Mouse (Mus musculus): ENCODE measurements at regions not wholly inside any gene's neighbourhood (a gene's known extent, or its start where the extent isn't known, plus 50 kb on each side); places are given as distances from the start of the nearest gene placed in this dataset.

DNA sequence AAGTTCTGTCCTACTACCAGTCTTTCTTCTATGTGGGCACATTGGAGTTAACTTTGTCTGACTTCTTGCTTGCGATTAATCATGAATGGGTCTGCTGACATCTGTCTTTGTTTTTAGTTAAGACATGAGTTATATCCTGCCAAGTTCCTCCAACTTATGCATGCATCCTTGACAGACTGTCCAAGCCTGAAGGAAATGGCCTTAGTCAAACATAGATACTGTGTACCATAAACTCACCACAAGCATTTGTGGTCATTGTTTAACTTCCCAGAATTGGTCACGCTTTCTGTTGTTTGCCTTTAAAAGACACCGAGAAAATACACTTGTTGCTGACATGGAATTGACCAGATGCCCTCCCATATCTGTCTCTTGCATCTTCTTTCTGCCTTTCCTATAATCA is 519.4 kb upstream of the Hs6st1 start:
- no peak overlapping the region for H3K4me3 ChIP-seq
- no peak overlapping the region for H3K27ac ChIP-seq
- ATAC-seq (ENCODE audit: low FRiP score, low read depth), result no peak
- H3K9ac ChIP-seq, result no peak overlapping the region
- no peaks in the 10 kb centered on the region for H3K4me1 ChIP-seq
- no peaks in the 10 kb centered on the region for H3K27me3 ChIP-seq (replicated peaks)
- no peaks in the 10 kb centered on the region for H3K36me3 ChIP-seq
- 83% methylated on average over 3 of the region's 3 CpGs for WGBS
- no peak overlapping the region for H3K4me2 ChIP-seq (replicated peaks)
- no peaks in the 10 kb centered on the region for H3K9me3 ChIP-seq

GRCm38 (mm10) chr1:35551503-35551902 is 516.7 kb upstream of the Hs6st1 start:
- H3K27ac ChIP-seq, result no peak overlapping the region
- no peak overlapping the region for H3K4me3 ChIP-seq
- WGBS, result 91% methylated on average over 1 of the region's 1 CpGs
- no peaks in the 10 kb centered on the region for H3K4me1 ChIP-seq
- ATAC-seq (ENCODE audit: low FRiP score, low read depth), result no peak
- H3K36me3 ChIP-seq, result no peaks in the 10 kb centered on the region
- H3K9me3 ChIP-seq, result no peaks in the 10 kb centered on the region
- H3K27me3 ChIP-seq (replicated peaks), result no peaks in the 10 kb centered on the region
- H3K9ac ChIP-seq, result no peak overlapping the region
- H3K4me2 ChIP-seq (replicated peaks), result no peak overlapping the region

DNA sequence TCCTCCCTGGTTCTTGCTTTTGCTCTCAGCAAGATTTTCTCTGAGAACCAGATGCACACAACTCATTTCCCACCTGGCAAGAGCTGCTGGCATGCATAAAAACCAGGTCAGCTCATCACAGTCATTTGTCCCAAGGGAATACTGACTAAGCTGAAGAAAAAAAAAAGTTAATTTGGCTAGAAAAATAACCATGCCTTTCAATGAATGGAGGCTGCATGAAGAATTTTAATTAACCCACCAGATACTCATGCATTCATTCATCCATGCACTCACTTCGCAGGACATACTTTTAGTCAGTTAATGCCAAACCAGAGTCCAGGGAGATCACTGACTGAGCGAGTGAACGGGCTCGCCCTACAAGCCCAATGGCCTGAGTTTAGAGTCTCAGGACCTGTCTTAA is 505.4 kb upstream of the Hs6st1 start:
- WGBS, result 91% methylated on average over 4 of the region's 4 CpGs
- H3K36me3 ChIP-seq, result no peaks in the 10 kb centered on the region
- no peak for ATAC-seq (ENCODE audit: low FRiP score, low read depth)
- no peak overlapping the region for H3K27ac ChIP-seq
- no peak overlapping the region for H3K9ac ChIP-seq
- H3K9me3 ChIP-seq, result peaks cover 7% of the 10 kb centered on the region; the same call in 1 of the 2 replicates
- no peak overlapping the region for H3K4me3 ChIP-seq
- H3K27me3 ChIP-seq (replicated peaks), result no peaks in the 10 kb centered on the region
- no peaks in the 10 kb centered on the region for H3K4me1 ChIP-seq
- no peak overlapping the region for H3K4me2 ChIP-seq (replicated peaks)

DNA sequence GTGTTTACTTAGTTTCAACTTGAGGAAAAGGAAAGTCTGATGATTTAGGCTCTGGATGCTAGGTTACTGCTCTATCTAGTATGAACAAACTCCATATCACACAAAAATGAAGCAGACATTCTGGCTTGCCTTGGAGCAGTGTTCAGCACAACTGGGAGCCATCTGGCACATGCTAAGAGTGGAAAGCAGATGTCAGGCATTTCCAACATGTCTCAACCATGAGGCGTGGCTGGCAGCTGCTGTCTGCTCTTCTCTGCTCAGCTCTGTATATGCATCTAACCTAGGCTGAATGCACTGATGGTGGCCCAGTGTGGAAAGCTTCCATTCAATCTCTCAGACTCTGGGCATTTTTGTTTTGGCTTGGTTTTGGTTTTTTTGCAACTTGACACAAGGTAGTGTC is 493.0 kb upstream of the Hs6st1 start:
- H3K4me3 ChIP-seq, result no peak overlapping the region
- H3K27ac ChIP-seq, result no peak overlapping the region
- ATAC-seq (ENCODE audit: low FRiP score, low read depth), result no peak
- WGBS, result 61% methylated on average over 1 of the region's 1 CpGs
- H3K27me3 ChIP-seq (replicated peaks), result no peaks in the 10 kb centered on the region
- no peak overlapping the region for H3K4me2 ChIP-seq (replicated peaks)
- H3K9me3 ChIP-seq, result no peaks in the 10 kb centered on the region
- H3K36me3 ChIP-seq, result no peaks in the 10 kb centered on the region
- H3K9ac ChIP-seq, result no peak overlapping the region
- H3K4me1 ChIP-seq, result no peaks in the 10 kb centered on the region

DNA sequence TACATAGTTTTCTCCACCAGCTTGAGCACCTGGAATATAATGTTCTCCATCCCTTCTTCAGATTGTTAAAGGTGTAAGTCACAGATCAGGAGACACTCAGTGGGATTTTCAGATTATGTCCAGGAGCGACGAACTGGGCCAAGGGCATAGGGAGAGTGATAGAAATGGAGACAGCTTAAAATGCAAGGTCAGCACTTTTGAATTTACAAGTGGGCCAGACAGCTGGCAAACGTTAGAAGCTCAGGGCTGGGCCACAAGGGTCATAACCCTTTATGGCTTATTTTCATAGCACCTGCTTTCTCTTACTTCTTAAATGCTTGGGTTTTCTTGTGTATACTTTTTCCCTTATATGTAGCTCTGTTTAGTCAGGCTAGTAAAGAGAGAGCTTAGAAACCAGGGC is 488.8 kb upstream of the Hs6st1 start:
- H3K36me3 ChIP-seq, result no peaks in the 10 kb centered on the region
- WGBS, result 62% methylated on average over 3 of the region's 3 CpGs
- no peaks in the 10 kb centered on the region for H3K4me1 ChIP-seq
- no peaks in the 10 kb centered on the region for H3K27me3 ChIP-seq (replicated peaks)
- H3K9me3 ChIP-seq, result no peaks in the 10 kb centered on the region
- no peak overlapping the region for H3K27ac ChIP-seq
- no peak for ATAC-seq (ENCODE audit: low FRiP score, low read depth)
- H3K4me2 ChIP-seq (replicated peaks), result no peak overlapping the region
- H3K4me3 ChIP-seq, result no peak overlapping the region
- no peak overlapping the region for H3K9ac ChIP-seq

DNA sequence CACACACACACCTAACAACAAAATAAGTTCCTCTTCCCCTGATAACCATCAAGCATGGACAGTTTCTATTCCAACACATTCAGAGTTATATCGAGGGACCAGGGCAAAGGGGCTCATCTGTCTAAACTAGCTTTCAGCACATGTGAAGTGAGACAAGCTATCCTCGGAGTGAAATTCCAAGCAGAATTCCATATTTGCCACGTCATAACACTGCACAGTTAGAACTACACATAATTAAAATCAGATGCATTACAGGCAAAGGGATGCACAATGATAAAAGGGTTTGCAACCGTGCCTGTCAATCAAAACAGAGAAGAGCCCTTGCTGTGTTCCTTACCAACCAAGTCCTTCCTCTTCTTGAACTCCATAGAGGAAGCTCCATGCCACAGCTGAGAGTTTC is 488.2 kb upstream of the Hs6st1 start:
- H3K4me2 ChIP-seq (replicated peaks), result no peak overlapping the region
- no peaks in the 10 kb centered on the region for H3K9me3 ChIP-seq
- no peaks in the 10 kb centered on the region for H3K27me3 ChIP-seq (replicated peaks)
- no peaks in the 10 kb centered on the region for H3K4me1 ChIP-seq
- H3K27ac ChIP-seq, result no peak overlapping the region
- 70% methylated on average over 4 of the region's 4 CpGs for WGBS
- no peak overlapping the region for H3K9ac ChIP-seq
- no peak for ATAC-seq (ENCODE audit: low FRiP score, low read depth)
- H3K4me3 ChIP-seq, result no peak overlapping the region
- H3K36me3 ChIP-seq, result no peaks in the 10 kb centered on the region

GRCm38 (mm10) chr1:35580474-35580873 is 487.7 kb upstream of the Hs6st1 start:
- H3K27me3 ChIP-seq (replicated peaks), result no peaks in the 10 kb centered on the region
- H3K4me1 ChIP-seq, result no peaks in the 10 kb centered on the region
- H3K4me3 ChIP-seq, result no peak overlapping the region
- no peak overlapping the region for H3K27ac ChIP-seq
- no peak overlapping the region for H3K4me2 ChIP-seq (replicated peaks)
- H3K9me3 ChIP-seq, result no peaks in the 10 kb centered on the region
- no peak overlapping the region for H3K9ac ChIP-seq
- no peak for ATAC-seq (ENCODE audit: low FRiP score, low read depth)
- no peaks in the 10 kb centered on the region for H3K36me3 ChIP-seq
- 65% methylated on average over 3 of the region's 3 CpGs for WGBS

- Histone ChIP-seq H3K27ac (no peak overlapping the region), H3K27me3 (replicated peaks) (no peaks in the 10 kb centered on the region), H3K4me2 (replicated peaks) (no peak overlapping the region), H3K9ac (no peak overlapping the region), H3K36me3 (no peaks in the 10 kb centered on the region), H3K4me1 (no peaks in the 10 kb centered on the region), H3K4me3 (no peak overlapping the region), H3K9me3 (no peaks in the 10 kb centered on the region)
- WGBS, result 81% methylated on average over 2 of the region's 2 CpGs
- no peak for ATAC-seq (ENCODE audit: low FRiP score, low read depth)
Measured at GRCm38 (mm10) chr1:35587900-35588299, 480.3 kb upstream of the Hs6st1 start.

- Histone ChIP-seq H3K27ac (no peak overlapping the region), H3K4me1 (no peaks in the 10 kb centered on the region), H3K9me3 (no peaks in the 10 kb centered on the region), H3K4me2 (replicated peaks) (no peak overlapping the region), H3K36me3 (no peaks in the 10 kb centered on the region), H3K27me3 (replicated peaks) (no peaks in the 10 kb centered on the region), H3K4me3 (no peak overlapping the region), H3K9ac (no peak overlapping the region)
- ATAC-seq (ENCODE audit: low FRiP score, low read depth), result no peak
- 73% methylated on average over 3 of the region's 3 CpGs for WGBS
Measured at GRCm38 (mm10) chr1:35588939-35589338, 479.3 kb upstream of the Hs6st1 start.

- Histone ChIP-seq H3K4me1 (no peaks in the 10 kb centered on the region), H3K4me2 (replicated peaks) (no peak overlapping the region), H3K36me3 (no peaks in the 10 kb centered on the region), H3K27me3 (replicated peaks) (no peaks in the 10 kb centered on the region), H3K9ac (no peak overlapping the region), H3K4me3 (no peak overlapping the region), H3K9me3 (no peaks in the 10 kb centered on the region), H3K27ac (no peak overlapping the region)
- ATAC-seq (ENCODE audit: low FRiP score, low read depth), result no peak
- 90% methylated on average over 3 of the region's 3 CpGs for WGBS
Measured at GRCm38 (mm10) chr1:35600847-35601246, 467.4 kb upstream of the Hs6st1 start.

DNA sequence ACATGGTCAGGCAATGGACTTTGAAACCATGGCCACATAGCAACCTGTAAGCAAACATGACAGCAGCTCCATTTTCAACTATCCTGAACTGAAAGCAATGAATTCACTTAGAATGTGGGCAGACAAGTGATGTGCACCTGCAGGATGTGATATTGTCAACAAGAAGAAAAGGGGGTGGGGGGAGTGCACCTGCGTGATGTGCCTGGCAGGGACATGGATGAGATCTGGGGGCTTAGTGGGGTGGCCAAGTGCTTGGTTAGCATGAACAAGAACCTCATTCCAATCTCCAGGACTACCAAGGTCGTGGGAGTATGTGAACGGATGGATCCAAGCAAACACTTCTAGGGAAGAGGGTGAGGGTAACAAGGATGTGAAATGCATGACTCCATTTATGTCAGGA is 453.1 kb upstream of the Hs6st1 start:
- no peak overlapping the region for H3K4me2 ChIP-seq (replicated peaks)
- H3K9me3 ChIP-seq, result no peaks in the 10 kb centered on the region
- no peaks in the 10 kb centered on the region for H3K27me3 ChIP-seq (replicated peaks)
- no peak overlapping the region for H3K4me3 ChIP-seq
- no peak overlapping the region for H3K27ac ChIP-seq
- no peak for ATAC-seq (ENCODE audit: low FRiP score, low read depth)
- WGBS, result 82% methylated on average over 3 of the region's 3 CpGs
- H3K36me3 ChIP-seq, result no peaks in the 10 kb centered on the region
- no peaks in the 10 kb centered on the region for H3K4me1 ChIP-seq
- no peak overlapping the region for H3K9ac ChIP-seq

DNA sequence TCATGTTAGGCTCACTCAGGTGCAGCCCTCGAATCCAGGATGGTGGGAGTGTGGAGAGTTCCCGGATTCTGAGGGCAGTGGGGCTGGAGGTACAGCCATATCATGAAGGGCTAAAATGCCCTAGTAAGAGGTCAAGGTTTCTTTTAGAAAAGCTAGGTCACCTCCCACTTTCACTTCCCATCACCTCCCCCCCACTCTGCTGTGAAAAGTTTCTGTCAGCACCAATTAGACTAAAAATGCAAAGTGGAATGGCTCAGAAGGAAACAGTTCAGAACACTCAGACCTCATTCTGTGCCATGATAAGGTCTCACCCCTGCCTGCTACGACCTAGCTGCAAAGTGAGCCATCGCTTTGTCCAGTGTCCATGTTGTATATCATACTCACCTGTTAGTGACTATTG is 448.7 kb upstream of the Hs6st1 start:
- H3K9me3 ChIP-seq, result no peaks in the 10 kb centered on the region
- H3K36me3 ChIP-seq, result no peaks in the 10 kb centered on the region
- no peak overlapping the region for H3K9ac ChIP-seq
- no peak overlapping the region for H3K27ac ChIP-seq
- no peaks in the 10 kb centered on the region for H3K27me3 ChIP-seq (replicated peaks)
- H3K4me2 ChIP-seq (replicated peaks), result no peak overlapping the region
- no peak for ATAC-seq (ENCODE audit: low FRiP score, low read depth)
- no peaks in the 10 kb centered on the region for H3K4me1 ChIP-seq
- 90% methylated on average over 4 of the region's 4 CpGs for WGBS
- no peak overlapping the region for H3K4me3 ChIP-seq

DNA sequence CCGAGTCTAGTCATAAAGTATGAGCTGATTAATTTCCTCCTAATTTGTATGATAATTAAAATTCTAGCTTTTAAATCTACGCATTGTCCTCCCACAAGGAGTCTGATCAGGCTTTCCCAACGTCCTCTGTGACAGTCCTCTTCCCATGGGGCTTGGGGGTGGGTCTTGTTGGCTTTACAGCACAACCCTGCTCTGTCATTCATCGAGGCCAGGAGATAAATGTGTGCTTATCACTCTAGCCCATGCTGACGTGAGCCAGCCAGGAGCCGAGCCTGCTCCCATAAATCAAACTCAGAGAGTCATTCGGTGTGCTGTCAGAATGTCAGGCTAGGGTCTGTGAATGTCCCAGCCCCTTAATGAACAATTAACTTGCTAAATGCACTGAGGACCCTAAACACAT is 425.6 kb upstream of the Hs6st1 start:
- 0 out of 2 replicates have a peak, but pooled peaks have one; percentile 56 for ATAC-seq (ENCODE audit: low FRiP score, low read depth)
- Histone ChIP-seq H3K27me3 (replicated peaks) (no peaks in the 10 kb centered on the region), H3K4me2 (replicated peaks) (no peak overlapping the region), H3K9me3 (no peaks in the 10 kb centered on the region), H3K27ac (no peak overlapping the region), H3K4me1 (no peaks in the 10 kb centered on the region), H3K36me3 (no peaks in the 10 kb centered on the region), H3K4me3 (no peak overlapping the region), H3K9ac (no peak overlapping the region)
- 28% methylated on average over 7 of the region's 7 CpGs for WGBS

Data from neural tube, embryonic 12.5 days (tissue).